Mouse (Mus musculus): Measurements from ENCODE around the gene Efhd1.

Gene Efhd1

GRCm38 (mm10) chr1:87270204-87270603 is 6.0 kb downstream of the Efhd1 start:
- no peak for DNase-seq (ENCODE audit: low spot score in 2 of 2)

DNA sequence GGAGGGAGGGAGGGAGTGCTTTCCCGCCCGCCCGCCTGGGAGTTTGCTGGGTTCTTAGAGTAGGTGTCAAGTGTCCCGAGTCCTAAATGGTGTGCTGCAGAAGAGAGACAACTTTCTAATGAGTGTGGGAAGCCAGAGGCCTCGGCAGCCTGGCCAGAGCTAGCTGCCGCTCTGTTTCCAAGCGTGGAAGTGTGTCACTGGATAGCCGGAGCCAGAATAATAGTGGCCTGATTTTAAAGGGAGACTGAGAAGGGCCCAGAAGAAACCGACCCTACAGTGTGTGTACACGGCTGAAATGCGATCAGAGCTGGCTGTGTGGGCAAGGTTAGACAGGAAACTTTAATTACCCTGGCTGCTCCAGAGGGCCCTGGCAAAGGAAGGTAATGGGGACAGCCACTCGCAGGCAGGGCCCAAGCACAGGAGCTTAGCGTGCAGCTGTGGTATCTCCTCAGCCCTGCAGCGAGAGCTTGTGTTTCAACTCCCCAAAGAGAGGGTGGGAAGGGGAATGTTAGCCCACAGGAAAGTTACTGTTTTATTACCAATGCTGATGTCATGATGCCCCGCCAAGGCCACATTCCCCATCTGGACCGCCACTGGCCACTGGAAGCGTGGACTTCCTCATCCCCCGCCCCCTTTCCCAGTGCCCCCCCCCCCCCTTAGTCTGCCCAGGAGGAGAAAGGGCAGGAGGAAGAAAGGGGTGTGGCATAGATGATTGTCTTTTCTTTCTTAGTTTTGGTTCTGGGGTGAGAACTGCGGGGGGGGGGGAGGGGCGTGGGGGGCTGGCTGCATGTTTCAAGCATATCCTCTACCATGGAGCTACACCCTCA is 6.7 kb downstream of the Efhd1 start:
- peak in 1 of 2 experiments; percentile 13 for DNase-seq (ENCODE audit: low spot score in 2 of 2)

- no peak for DNase-seq (ENCODE audit: low spot score in 2 of 2)
Observed at GRCm38 (mm10) chr1:87271596-87271995, 7.4 kb downstream of the Efhd1 start.

DNA sequence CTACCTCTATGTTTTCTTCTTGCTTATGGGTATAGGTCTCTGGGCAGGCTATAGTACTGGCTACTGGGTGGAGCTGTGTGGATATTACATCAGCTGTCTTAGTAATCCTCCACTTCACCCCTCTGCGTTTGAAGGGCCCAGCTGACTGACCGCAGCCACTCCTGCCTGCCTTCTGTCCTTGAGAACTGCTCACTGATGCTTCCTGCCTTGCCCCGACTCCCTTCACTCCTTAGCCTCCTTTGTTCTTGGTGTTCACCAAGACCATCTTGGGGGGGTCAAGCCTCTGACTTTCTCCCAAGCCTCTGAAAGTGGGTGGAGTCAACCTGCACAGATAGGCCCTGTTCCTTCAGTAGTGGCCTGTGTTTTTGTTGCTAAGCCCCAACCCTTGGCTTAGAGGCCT is 8.3 kb downstream of the Efhd1 start:
- no peak for DNase-seq (ENCODE audit: low spot score in 2 of 2)

DNA sequence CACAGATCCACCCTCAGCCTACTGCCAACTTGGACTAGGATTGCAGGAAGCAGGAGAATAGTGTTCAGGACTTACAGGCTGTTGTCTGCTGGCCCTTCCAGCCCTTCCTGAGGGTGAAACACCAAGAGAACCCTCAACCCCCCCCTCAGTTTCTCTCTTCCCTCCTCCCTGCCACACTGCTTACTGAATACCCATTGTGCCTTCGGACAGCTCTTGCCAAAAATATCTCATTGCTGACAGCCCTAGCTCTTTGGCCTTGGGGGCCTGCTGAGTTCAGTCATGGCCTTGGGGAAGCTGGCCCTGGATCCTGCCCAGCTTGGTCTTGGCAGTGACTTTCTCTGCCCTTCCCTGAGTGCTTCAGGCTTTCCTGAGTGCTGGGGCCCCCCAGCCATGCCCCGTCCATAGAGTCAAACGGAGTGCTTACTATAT is 9.4 kb downstream of the Efhd1 start:
- peak in 1 of 2 experiments; percentile 30 for DNase-seq (ENCODE audit: low spot score in 2 of 2)

- DNase-seq (ENCODE audit: low spot score in 2 of 2), result no peak
Observed at GRCm38 (mm10) chr1:87274134-87274533, 10.0 kb downstream of the Efhd1 start.

- DNase-seq (ENCODE audit: low spot score in 2 of 2), result no peak
Observed at GRCm38 (mm10) chr1:87275151-87275550, 11.0 kb downstream of the Efhd1 start.

GRCm38 (mm10) chr1:87276056-87276455 is 11.9 kb downstream of the Efhd1 start:
- no peak for DNase-seq (ENCODE audit: low spot score in 2 of 2)

DNA sequence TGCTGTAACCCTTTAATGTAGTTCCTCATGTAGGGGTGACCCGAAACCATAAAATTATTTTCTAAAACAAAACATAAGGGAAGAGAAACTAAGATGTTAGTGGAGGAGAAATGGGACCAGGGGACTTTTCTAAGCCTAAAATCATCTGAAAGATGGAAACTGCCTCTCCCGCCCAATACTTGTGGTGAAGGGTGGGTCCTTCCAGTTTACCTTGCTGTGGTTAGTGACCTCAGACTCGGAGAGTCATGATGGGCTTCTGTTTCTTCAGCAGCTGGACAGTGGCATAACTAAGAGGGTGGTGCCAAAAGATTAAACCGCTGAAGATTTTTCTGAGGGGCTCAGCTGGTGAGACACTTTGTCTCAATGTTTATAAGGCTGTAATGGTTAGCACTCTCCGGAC is 16.1 kb downstream of the Efhd1 start:
- DNase-seq (ENCODE audit: low spot score in 2 of 2), result no peak

DNA sequence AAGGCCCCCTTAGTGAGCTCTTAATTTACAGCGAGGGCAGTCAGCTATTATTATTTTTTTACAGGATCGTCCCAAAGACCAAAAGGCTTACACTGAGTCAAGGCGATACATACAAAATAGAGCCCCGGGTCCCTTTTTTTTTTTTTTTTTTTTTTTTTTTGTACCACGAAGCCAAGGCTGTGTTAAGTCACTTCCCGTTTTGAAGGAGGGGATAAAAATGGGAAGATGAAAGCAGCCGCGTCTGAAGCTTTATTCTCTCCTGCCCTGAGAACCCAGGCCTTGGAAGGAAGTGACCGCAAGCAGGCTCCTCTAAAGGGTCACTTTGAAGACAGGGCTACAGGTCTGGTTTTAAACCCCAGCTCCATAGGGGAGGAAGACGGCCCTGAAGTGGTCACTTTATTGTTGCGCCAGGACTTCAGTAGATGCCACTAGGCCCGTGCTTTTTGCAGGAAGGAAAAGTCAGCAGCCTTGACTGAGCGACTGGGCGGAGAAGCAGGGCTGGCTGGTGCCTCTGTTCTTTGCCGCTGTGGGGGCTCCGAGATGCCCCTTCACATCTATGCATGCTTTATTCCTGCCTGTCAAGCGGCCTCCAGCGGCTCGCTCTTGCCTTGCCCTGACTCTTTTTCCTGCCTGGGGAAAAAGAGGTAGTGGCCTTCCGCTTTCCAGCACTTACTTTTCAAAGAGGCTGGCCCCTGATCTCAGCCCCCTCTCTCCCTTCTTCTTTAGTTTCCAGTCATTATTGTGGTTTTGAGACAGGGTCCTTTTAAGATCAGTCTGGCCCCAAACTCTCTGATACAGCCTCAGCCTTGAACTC is 17.6 kb downstream of the Efhd1 start:
- DNase-seq (ENCODE audit: low spot score in 2 of 2), result no peak

DNA sequence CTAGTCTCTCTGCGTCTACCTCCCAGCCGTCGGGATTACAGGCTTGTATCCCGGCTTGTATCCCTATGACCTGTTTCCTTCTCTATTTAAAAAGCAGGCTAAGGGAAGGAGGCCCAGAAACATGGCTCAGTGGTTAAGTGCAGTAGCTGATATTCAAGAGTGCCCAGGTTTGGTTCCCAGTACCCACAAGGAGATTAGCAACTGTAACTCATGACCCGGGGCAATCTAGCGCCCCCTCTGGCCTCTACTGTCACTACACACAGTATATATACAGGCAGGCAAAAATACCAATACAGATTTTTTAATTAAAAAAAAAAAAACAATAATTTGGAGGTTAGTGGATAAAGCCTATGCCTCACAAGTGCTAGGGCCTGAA is 18.2 kb downstream of the Efhd1 start:
- DNase-seq (ENCODE audit: low spot score in 2 of 2), result no peak

- DNase-seq (ENCODE audit: low spot score in 2 of 2), result no peak
Observed at GRCm38 (mm10) chr1:87283410-87283960, 19.3 kb downstream of the Efhd1 start.

DNA sequence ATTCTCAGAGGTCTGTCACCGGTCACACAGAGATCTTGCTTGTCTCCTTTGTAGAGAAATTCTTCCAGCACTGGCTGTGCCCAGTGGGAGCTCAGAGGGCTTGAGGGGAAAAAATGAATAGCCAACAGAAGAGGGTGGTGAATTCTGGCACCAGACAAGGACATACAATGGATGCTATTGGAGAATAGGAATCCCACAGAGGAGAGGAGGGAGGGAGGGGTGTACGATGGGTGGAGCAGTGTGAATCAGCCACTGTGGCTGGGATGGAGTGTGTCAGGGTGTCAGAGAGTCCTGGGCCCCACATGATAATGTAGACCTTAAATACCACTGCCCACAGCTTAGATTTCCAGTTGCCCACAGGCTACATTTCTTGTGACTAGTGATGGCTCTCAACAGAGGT is 22.9 kb downstream of the Efhd1 start:
- DNase-seq (ENCODE audit: low spot score in 2 of 2), result no peak

DNA sequence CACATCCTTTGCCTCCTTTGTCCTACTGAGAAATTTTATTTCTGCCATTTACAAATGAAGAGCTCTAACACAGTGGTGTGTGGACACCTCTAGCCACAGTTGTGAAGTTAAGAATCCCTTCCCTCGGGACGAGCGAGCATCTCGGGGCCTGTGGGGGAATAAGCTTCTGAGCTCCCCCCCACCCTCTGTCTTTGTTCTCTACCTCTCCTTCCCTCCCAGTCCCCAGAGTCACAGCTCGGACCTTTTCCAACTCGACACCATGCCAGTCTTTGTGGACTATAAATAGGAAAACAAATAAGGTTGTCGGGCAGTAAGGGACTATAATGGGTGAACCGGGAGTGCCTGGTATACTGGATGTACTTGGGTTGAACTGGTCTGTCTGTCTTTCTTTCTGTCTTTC is 27.3 kb downstream of the Efhd1 start:
- DNase-seq (ENCODE audit: low spot score in 2 of 2), result no peak

GRCm38 (mm10) chr1:87292420-87293190 is 28.4 kb downstream of the Efhd1 start:
- peak; percentile 47 to 51 for DNase-seq (ENCODE audit: low spot score in 2 of 2)

- DNase-seq (ENCODE audit: low spot score in 2 of 2), result no peak
Observed at GRCm38 (mm10) chr1:87294063-87294710, 30.0 kb downstream of the Efhd1 start.

DNA sequence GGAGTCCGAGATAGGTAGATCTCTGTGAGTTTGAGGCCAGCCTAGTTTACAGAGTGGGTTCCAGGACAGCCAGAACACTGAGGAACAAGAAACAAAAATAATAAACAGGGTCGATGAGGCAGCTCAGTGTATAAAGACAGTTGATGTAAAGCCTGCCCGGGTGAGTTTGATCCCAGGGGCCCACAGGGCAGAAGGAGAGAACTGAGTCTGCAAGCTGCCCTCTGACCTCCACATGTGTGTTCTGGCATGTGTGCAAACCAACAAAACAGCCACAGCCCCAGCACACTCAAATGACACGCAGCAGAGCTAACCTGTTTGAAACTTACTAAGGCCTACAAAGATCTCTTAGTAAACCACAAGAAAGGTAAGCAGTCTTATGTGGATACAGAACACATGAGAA is 30.8 kb downstream of the Efhd1 start:
- no peak for DNase-seq (ENCODE audit: low spot score in 2 of 2)

GRCm38 (mm10) chr1:87297346-87297925 is 33.3 kb downstream of the Efhd1 start:
- no peak for DNase-seq (ENCODE audit: low spot score in 2 of 2)

GRCm38 (mm10) chr1:87300360-87301286 is 36.5 kb downstream of the Efhd1 start:
- DNase-seq (ENCODE audit: low spot score in 2 of 2), result no peak

DNA sequence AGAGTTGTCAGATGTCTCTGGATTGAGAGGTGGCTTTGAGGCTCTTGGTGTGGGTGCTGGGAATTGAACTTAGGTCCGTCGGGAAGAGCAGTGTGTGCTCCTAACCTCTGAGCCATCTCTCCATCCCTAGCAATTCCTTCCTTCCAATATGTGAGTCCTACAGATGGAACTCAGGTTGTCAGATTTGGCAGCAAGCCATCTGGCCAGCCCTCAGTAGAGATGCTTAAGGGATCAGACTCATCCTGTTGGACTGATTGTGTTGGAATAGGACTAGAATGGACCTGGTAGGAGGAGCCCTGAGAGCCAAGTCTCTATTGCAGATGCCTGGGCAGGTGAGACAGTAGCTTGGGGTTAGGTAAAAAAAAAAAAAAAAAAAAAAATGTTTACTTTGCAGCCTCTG is 37.8 kb downstream of the Efhd1 start:
- DNase-seq (ENCODE audit: low spot score in 2 of 2), result no peak

Data from right cerebral cortex, adult 2 months (tissue).